Mouse (Mus musculus): Measurements from ENCODE around the gene Nhej1. TPM values are rescaled to one million over a fixed set of nuclear protein-coding genes. Genes with fewer than 3 reads are reported as not detected.
A peak's percentile ranks its signal among the peaks of the same experiment; 100 is the strongest.

Nhej1 gene
- total RNA-seq, 4 experiments from 2014 or later: 5.7 to 7.3 (median 7.2) TPM

- DNase-seq: no peak
These were observed 151.4 kb downstream of the Nhej1 start for GRCm38 (mm10) chr1:74973590-74973989.

- DNase-seq: no peak
These were observed 153.5 kb downstream of the Nhej1 start for GRCm38 (mm10) chr1:74971353-74972050.

- no peak for DNase-seq
These were observed 156.9 kb downstream of the Nhej1 start for GRCm38 (mm10) chr1:74967962-74968580.

- peak; percentile 35 for DNase-seq
These were observed 160.3 kb downstream of the Nhej1 start for GRCm38 (mm10) chr1:74964494-74965215.

- DNase-seq: no peak
These were observed 162.2 kb downstream of the Nhej1 start for GRCm38 (mm10) chr1:74962853-74963227.

GRCm38 (mm10) chr1:74962126-74962852 lies 162.7 kb downstream of the Nhej1 start:
- no peak for DNase-seq

GRCm38 (mm10) chr1:74961722-74962121 lies 163.3 kb downstream of the Nhej1 start:
- no peak for DNase-seq

- no peak for DNase-seq
These were observed 164.9 kb downstream of the Nhej1 start for GRCm38 (mm10) chr1:74960059-74960458.

- DNase-seq: no peak
These were observed 173.3 kb downstream of the Nhej1 start, which contains the start of gene Ihh for GRCm38 (mm10) chr1:74951556-74952210. Ihh (minus strand) TSS chr1:74951672.

GRCm38 (mm10) chr1:74950576-74951490 lies 174.2 kb downstream of the Nhej1 start:
- DNase-seq: no peak

- no peak for DNase-seq
These were observed 174.9 kb downstream of the Nhej1 start for GRCm38 (mm10) chr1:74950066-74950465.

- no peak for DNase-seq
These were observed 175.3 kb downstream of the Nhej1 start for GRCm38 (mm10) chr1:74949666-74950050.

GRCm38 (mm10) chr1:74948784-74949665 lies 176.0 kb downstream of the Nhej1 start:
- peak; percentile 28 for DNase-seq

GRCm38 (mm10) chr1:74947986-74948670 lies 176.9 kb downstream of the Nhej1 start:
- DNase-seq: no peak

GRCm38 (mm10) chr1:74941651-74942360 lies 183.2 kb downstream of the Nhej1 start:
- DNase-seq: no peak

- no peak for DNase-seq
These were observed 185.2 kb downstream of the Nhej1 start for GRCm38 (mm10) chr1:74939762-74940161.

GRCm38 (mm10) chr1:74936221-74936830 lies 188.7 kb downstream of the Nhej1 start:
- DNase-seq: no peak

GRCm38 (mm10) chr1:74935402-74935801 lies 189.6 kb downstream of the Nhej1 start, which contains the start of gene Cfap65:
Cfap65 (minus strand) TSS chr1:74935599.
- peak; percentile 32 for DNase-seq
